Mouse (Mus musculus): ENCODE measurements around the gene Olfr131.
"Not testable (repeated sequence)": the region's sequence is repeated elsewhere in the genome, so short reads cannot be mapped to it uniquely, and the experiment has no call there.

Gene Olfr131

GRCm38 (mm10) chr17:38088593-38088992 is at the start of gene Olfr131:
TSS of gene Olfr131 (minus strand) at chr17:38088693.
- in situ Hi-C loops (cut with MboI; ENCODE audit: unreplicated experiment in 2 of 2): no loop called here

GRCm38 (mm10) chr17:38134426-38134825 is 45.9 kb upstream of the Olfr131 start, which contains the start of gene Olfr132:
TSS of gene Olfr132 (minus strand) at chr17:38134526.
- in situ Hi-C loops (cut with MboI; ENCODE audit: unreplicated experiment in 2 of 2): no loop called here

GRCm38 (mm10) chr17:38125371-38125770 is 36.9 kb upstream of the Olfr131 start:
- in situ Hi-C loops (cut with MboI; ENCODE audit: unreplicated experiment in 2 of 2): not testable (repeated sequence)

- in situ Hi-C loops (cut with MboI; ENCODE audit: unreplicated experiment in 2 of 2): not testable (repeated sequence)
Observed at GRCm38 (mm10) chr17:38124199-38124598, 35.7 kb upstream of the Olfr131 start.

- in situ Hi-C loops (cut with MboI; ENCODE audit: unreplicated experiment in 2 of 2): no loop called here
Observed at GRCm38 (mm10) chr17:38082364-38082763, 6.1 kb downstream of the Olfr131 start.

GRCm38 (mm10) chr17:38063621-38064020 is 24.9 kb downstream of the Olfr131 start, which contains the start of gene Olfr130:
TSS of gene Olfr130 (plus strand) at chr17:38063921.
- in situ Hi-C loops (cut with MboI; ENCODE audit: unreplicated experiment in 2 of 2): no loop called here

GRCm38 (mm10) chr17:38059979-38060378 is 28.5 kb downstream of the Olfr131 start, which contains the start of gene Olfr129:
TSS of gene Olfr129 (minus strand) at chr17:38060079.
- in situ Hi-C loops (cut with MboI; ENCODE audit: unreplicated experiment in 2 of 2): no loop called here
